Mouse (Mus musculus) forebrain, postnatal 0 days (tissue): ENCODE measurements around the gene Kank3. TPM values are rescaled to one million over a fixed set of nuclear protein-coding genes. Genes with fewer than 3 reads are reported as not detected.

Experiments used
- ATAC-seq: fragments of 200-750 bp; cut with Nextera tagmentation; 2 replicates; pipeline ENCODE4 v1.8.0; 2017; ENCODE audit warnings: mild to moderate bottlenecking, moderate library complexity
- DNase-seq: peaks from one replicate; pipeline ENCODE4 v3.0.0-alpha.2; 2015
- H3K27ac ChIP-seq: fragments of 300-500 bp; sonication (generic); 2 replicates; pipeline ENCODE4 v1.5.1; 2014; ENCODE audit warnings: low read depth, mild to moderate bottlenecking, antibody characterized with exemption, low read length, moderate library complexity, mixed read lengths
- H3K27me3 ChIP-seq: fragments of 300-500 bp; sonication (generic); 2 replicates; pipeline ENCODE4 v1.6.1; 2014; ENCODE audit warnings: mild to moderate bottlenecking, low read length, mixed read lengths; ENCODE audit not compliant: insufficient read depth
- H3K36me3 ChIP-seq: fragments of 300-500 bp; sonication (generic); 2 replicates; pipeline ENCODE4 v1.6.1; 2014; ENCODE audit warnings: mild to moderate bottlenecking, moderate library complexity; ENCODE audit not compliant: insufficient read depth
- H3K4me1 ChIP-seq: fragments of 300-500 bp; sonication (generic); 2 replicates; pipeline ENCODE4 v1.6.1; 2014; ENCODE audit warnings: antibody characterized with exemption; ENCODE audit not compliant: insufficient read depth
- H3K4me2 ChIP-seq: fragments of 300-500 bp; sonication (generic); 2 replicates; pipeline ENCODE4 v1.6.1; 2014; ENCODE audit warnings: low read depth, mild to moderate bottlenecking, moderate library complexity
- H3K4me3 ChIP-seq: fragments of 300-500 bp; sonication (generic); 2 replicates; pipeline ENCODE4 v1.5.1; 2014; ENCODE audit warnings: low read depth, low read length, mixed read lengths
- H3K9ac ChIP-seq: fragments of 300-500 bp; sonication (generic); 2 replicates; pipeline ENCODE4 v1.6.1; 2014; ENCODE audit warnings: mild to moderate bottlenecking
- H3K9me3 ChIP-seq: fragments of 300-500 bp; sonication (generic); 2 replicates; pipeline ENCODE4 v1.6.1; 2016; ENCODE audit warnings: low read length
- CTCF ChIP-seq: sonication (generic); IDR thresholded peaks from 2 replicates; pipeline ENCODE4 v1.5.1; 2016; ENCODE audit warnings: antibody characterized with exemption, control low read depth, low read depth
- WGBS: fragments of 180-500 bp; shearing (Covaris S2); extraction: QIAGEN DNeasy Blood & Tissue Kit; methylation state at CpG from one replicate; pipeline ENCODE4 v1.1.7; 2014; 5-methylcytosine and 5-hydroxymethylcytosine counted together
- polyA plus RNA-seq: library from polyadenylated mRNA; unstranded; fragments of >200 nt; fragmentation: Nextera tagmentation; extraction: Ambion mirVana; gene quantifications from 2 replicates; pipeline ENCODE4 v1.2.1, GENCODE M21; 2015
- total RNA-seq: library from RNA; depleted of rRNA; stranded (reverse); fragments of >200 nt; gene quantifications from 2 replicates; pipeline ENCODE4 v1.2.3, GENCODE M21; 2014

Kank3 gene
- total and polyA plus RNA-seq, 2 experiments from 2014 or later = 42.7 to 43.4 TPM

DNA sequence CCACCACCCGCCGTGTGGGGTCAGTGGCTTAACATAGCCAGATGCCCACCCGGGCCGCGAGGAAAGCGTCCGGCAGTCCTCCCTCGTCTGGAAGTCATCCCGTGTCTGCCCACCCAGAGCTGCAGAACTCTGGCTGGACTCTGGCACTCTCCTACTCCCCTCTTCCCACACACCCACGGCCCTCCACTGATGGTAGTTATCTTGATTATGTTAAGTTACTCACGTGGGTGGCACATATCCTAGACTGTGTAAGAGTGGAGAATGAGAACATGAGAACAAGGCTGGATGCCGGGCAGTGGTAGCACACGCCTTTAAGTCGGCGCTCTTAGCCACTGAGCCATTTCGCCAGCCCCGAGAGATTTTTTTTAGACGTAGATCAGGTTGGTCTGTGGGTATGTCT, 23.9 kb upstream of the Kank3 start:
- no peaks in the 10 kb centered on the region for H3K36me3 ChIP-seq
- no peaks in the 10 kb centered on the region for H3K4me1 ChIP-seq
- no peak for DNase-seq
- H3K4me2 ChIP-seq = no peak overlapping the region
- no peak for ATAC-seq
- H3K9ac ChIP-seq = no peak overlapping the region
- no peak overlapping the region for H3K27ac ChIP-seq
- WGBS = 85% methylated on average over 18 of the region's 18 CpGs
- H3K27me3 ChIP-seq = no peaks in the 10 kb centered on the region
- TF ChIP-seq CTCF = no peak
- no peak overlapping the region for H3K4me3 ChIP-seq
- no peaks in the 10 kb centered on the region for H3K9me3 ChIP-seq

DNA sequence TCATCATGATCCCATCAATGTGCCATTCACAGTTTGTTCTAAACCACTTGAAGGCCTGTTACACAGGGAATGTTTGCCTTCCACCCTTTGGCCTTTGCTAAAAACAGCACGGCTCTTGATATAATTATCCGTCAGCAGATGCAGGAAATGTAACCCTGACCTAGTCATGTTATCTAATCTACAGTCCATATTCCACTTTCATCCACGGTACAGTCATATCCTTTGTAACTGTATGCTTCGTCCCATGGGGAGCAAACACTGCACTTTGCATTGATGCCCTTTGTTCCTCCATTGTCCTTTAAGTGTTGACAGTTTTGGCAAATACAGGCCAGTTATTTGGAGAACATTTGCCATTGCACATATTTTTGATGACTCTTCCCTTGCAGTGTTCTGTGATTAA, 21.6 kb upstream of the Kank3 start:
- H3K9me3 ChIP-seq = no peaks in the 10 kb centered on the region
- no peak overlapping the region for H3K4me2 ChIP-seq
- no peak for TF ChIP-seq CTCF
- H3K9ac ChIP-seq = no peak overlapping the region
- ATAC-seq (no peak), DNase-seq (no peak)
- no peaks in the 10 kb centered on the region for H3K27me3 ChIP-seq
- no peak overlapping the region for H3K4me3 ChIP-seq
- 82% methylated on average over 4 of the region's 4 CpGs for WGBS
- H3K27ac ChIP-seq = no peak overlapping the region
- no peaks in the 10 kb centered on the region for H3K4me1 ChIP-seq
- no peaks in the 10 kb centered on the region for H3K36me3 ChIP-seq

DNA sequence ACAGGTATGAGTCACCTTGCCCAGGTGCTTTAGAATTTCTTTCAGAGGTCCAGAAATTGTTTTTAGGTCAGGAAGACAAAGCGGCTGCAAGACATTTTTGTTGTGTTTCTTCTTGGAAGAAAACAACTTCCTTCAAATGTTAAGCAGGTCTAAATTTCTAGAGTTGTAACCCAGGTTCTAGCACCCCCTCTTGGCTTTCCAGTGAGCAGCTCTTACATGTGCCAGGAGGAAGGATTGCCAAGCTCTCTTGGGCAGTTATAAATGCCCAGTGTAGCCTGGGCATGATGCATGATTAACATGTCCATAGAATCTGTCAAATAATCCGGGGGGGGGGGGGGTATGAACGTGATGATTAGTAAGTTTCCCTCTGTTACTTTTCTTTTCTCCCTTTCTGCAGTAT, 12.0 kb upstream of the Kank3 start:
- H3K27ac ChIP-seq = no peak overlapping the region
- no peaks in the 10 kb centered on the region for H3K36me3 ChIP-seq
- ATAC-seq (no peak), DNase-seq (peak; percentile 31)
- no peaks in the 10 kb centered on the region for H3K4me1 ChIP-seq
- H3K27me3 ChIP-seq = no peaks in the 10 kb centered on the region
- no peak overlapping the region for H3K4me2 ChIP-seq
- peak; percentile 27; the same call in 1 of the 2 replicates for TF ChIP-seq CTCF
- WGBS = 40% methylated on average over 3 of the region's 3 CpGs
- H3K9ac ChIP-seq = no peak overlapping the region
- H3K4me3 ChIP-seq = no peak overlapping the region
- no peaks in the 10 kb centered on the region for H3K9me3 ChIP-seq

DNA sequence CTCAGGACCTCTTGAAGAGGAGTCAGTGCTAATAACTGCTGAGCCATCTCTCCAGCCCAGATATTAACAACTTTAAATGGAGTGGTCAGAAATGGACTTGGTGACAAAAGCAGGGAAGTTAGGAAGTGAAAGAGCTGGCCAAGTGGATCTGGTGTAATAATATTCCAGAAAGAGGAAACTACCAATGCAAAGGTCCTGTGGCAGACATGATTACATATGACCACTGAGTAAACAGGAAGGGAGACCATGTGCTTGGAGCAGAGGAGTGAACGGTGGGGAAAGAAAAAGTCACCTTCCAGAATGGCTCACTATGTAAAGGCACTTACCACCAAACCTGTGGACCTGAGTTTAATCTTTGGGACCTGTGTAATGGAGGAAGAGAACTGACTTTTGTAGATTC, 11.0 kb upstream of the Kank3 start:
- H3K27me3 ChIP-seq = no peaks in the 10 kb centered on the region

DNA sequence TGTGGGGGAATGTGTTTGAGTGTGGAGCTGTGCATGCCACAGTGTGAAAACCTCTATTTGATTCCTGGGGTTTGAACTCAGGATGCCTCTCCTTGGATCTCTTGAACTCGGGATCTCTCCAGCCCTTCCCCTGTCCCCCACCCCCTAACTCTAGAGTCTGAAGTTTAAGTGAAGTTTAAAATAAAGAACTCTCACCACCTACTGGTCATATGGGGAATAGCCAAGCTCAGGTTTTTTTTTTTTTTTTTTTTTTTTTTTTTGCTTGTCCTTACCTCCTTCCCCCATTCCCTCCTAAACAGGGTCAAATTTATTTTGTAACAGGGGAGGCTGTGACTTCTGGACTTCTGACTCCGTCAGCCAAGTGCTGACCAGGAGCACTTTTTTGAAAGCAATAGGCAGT, 8.1 kb upstream of the Kank3 start:
- DNase-seq = no peak
- ATAC-seq = no peak
- peaks cover 3% of the 10 kb centered on the region; the same call in 1 of the 2 replicates for H3K27me3 ChIP-seq
- H3K4me2 ChIP-seq = no peak overlapping the region
- H3K36me3 ChIP-seq = no peaks in the 10 kb centered on the region
- no peak overlapping the region for H3K4me3 ChIP-seq
- TF ChIP-seq CTCF = peak; percentile 62
- no peaks in the 10 kb centered on the region for H3K4me1 ChIP-seq
- no peak overlapping the region for H3K27ac ChIP-seq
- H3K9ac ChIP-seq = no peak overlapping the region
- WGBS = 4% methylated on average over 2 of the region's 2 CpGs
- H3K9me3 ChIP-seq = no peaks in the 10 kb centered on the region

More for the DNA sequence above, 11.0 kb upstream of the Kank3 start:
- DNase-seq = no peak
- WGBS = 89% methylated on average over 1 of the region's 1 CpGs
- no peaks in the 10 kb centered on the region for H3K4me1 ChIP-seq
- no peak for ATAC-seq
- H3K4me2 ChIP-seq = no peak overlapping the region
- H3K36me3 ChIP-seq = no peaks in the 10 kb centered on the region
- H3K4me3 ChIP-seq = no peak overlapping the region
- H3K9me3 ChIP-seq = no peaks in the 10 kb centered on the region
- H3K27ac ChIP-seq = no peak overlapping the region
- no peak overlapping the region for H3K9ac ChIP-seq
- TF ChIP-seq CTCF = no peak

DNA sequence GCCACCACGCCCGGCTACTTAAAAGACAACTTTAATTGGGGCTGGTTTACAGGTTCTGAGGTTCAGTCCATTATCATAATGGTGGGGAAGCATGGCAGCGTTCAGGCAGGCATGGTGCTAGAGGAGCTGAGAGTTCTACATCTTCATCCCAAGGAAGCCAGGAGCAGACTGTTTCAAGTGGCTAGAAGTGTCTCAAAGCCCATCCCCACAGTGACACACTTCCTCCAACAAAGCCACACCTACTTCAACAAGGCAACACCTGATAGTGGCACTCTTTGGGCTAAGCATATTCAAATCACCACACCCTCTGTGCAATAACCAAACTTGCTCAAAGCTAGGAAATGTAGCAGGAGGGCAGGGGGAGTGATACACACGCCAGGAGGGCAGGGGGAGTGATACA, 6.1 kb upstream of the Kank3 start:
- Histone ChIP-seq H3K4me2 (no peak overlapping the region), H3K4me3 (no peak overlapping the region), H3K9me3 (no peaks in the 10 kb centered on the region), H3K27me3 (peaks cover 3% of the 10 kb centered on the region; the same call in 1 of the 2 replicates), H3K9ac (no peak overlapping the region), H3K4me1 (no peaks in the 10 kb centered on the region), H3K36me3 (no peaks in the 10 kb centered on the region), H3K27ac (no peak overlapping the region)
- ATAC-seq (no peak), DNase-seq (no peak)
- WGBS = 59% methylated on average over 4 of the region's 4 CpGs
- TF ChIP-seq CTCF = no peak

DNA sequence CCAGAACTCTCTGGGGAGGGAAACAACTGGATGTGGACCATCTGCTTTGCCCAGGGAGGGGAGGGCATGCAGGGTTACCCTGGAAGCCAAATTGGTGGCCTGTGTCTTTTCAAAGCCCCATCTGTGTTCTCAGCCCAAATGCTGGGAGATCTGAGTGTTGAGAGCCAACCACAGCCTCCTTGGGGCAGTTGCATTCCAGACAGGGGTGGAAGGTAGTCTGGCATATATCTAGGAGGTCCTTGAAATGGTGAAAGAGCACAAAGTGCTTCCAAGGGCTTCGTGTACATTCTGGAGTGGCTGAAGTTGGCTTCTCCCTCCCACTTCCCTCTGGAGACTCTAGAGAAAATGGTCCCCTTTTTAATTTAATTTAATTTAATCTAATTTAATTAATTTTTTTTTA, 5.6 kb upstream of the Kank3 start:
- Histone ChIP-seq H3K36me3 (no peaks in the 10 kb centered on the region), H3K9me3 (no peaks in the 10 kb centered on the region), H3K4me2 (no peak overlapping the region), H3K4me3 (no peak overlapping the region), H3K27me3 (peaks cover 3% of the 10 kb centered on the region; the same call in 1 of the 2 replicates), H3K27ac (no peak overlapping the region), H3K9ac (no peak overlapping the region), H3K4me1 (no peaks in the 10 kb centered on the region)
- DNase-seq (no peak), ATAC-seq (no peak)
- TF ChIP-seq CTCF = no peak
- WGBS = 53% methylated on average over 1 of the region's 1 CpGs
